Mouse (Mus musculus) monocyte, adult 2 months (primary cell): ENCODE results near the gene D630045J12Rik.

Experiments used
- DNase-seq, 2 experiments: peaks; one replicate each; pipeline ENCODE4 v3.0.0; 2022; ENCODE audit warnings: low spot score in 2 of 2, low read depth in 1 of 2

The D630045J12Rik gene

DNA sequence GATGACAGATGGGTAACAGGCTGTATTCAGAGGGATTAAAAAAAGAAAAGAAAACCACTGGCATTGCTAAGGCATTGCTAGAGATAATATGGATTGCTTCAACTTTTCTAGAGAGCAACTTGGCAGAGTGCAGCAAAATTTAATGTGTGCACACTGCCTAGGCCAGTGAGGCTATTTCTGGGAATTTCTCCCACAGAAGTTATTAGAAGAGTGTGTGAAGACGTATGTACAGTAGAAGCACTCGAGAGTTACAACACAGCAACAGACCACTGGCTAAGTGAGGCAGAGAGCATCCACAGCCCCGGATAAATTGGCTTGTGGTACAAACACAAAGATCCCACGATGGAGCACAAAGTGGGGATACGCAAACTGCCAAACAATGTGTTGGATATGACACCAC, 11.0 kb downstream of the D630045J12Rik start:
- no peak for DNase-seq

DNA sequence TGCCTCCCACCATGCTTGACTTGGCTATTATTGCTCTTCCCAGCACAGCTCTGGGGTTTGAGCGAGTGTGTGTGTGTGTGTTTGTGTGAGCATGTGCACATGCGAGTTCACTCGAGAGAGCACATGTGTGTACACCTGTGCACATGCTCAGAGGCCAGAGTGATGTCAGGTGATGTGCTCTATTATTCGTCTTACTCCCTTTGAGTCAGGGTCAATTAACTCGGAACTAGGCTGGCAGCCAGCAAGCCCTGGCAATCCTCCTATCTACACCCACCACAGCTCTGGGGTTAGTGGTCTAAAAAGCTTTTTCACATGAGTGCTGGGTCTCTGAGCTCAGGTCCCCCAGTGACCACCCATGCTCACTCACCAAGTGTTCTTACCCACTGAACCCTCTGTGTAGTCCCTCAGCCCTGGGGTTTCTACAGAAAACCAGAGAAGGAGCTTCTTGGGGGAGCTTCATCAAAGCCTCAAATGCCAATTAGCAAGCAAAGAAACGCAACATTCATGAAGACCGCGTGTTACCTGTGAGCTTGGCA, 11.4 kb downstream of the D630045J12Rik start:
- no peak for DNase-seq

DNA sequence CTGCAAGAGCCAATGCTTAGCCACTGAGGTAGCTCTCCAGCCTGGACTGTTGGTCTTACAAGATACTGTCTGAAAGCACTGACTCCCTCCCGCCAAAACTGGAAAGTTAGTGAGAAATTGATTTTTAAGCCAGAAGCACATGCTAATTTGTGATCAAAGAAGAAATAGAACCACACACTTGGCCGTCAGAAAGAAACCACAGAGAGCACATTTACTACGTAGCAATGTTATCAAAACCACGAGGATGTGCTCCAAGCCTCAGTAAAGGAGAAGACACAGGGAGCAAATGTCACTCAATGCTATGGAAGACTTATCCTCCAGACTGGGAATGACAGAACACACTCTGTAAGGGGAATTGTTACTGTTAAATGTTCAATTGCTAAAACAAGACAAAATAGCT, 12.3 kb downstream of the D630045J12Rik start:
- DNase-seq = no peak

DNA sequence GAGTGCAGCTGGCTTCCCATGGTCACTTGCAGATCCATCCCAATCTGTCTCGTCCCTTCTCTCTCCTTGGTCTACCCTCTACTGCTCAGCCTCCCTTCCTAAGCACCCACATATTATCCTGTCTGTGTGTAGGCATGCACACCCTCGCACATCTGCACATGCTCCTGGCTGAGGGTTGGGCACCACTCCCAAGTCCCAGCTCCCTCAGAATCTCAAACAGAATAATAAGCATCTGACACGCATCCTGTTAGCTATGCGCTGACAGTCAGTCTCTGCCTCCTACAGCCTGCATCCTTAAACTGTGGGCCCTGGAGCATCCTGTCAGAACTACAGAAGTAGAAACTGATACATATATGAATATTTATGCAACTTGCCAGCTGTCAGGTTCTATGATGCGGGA, 13.2 kb downstream of the D630045J12Rik start:
- no peak for DNase-seq

DNA sequence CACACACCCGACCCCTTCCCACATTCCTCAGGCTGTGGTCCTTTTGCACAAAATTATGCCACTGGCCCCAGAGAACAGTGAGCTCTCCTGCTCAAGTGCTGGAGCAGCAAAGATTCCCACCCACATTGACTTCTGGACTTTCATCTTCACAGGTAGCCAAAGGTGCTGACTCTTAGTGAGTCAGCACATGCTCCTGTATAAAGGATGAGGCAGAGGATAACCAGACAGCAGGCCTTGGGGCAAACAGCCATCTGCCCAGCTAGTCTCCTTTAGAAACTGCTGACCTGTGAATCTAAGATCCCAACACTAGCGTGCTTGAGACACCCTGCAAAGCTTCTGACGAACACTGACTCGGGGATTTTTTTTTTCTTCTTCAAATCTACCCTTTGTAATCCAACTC, 15.4 kb downstream of the D630045J12Rik start:
- no peak for DNase-seq

DNA sequence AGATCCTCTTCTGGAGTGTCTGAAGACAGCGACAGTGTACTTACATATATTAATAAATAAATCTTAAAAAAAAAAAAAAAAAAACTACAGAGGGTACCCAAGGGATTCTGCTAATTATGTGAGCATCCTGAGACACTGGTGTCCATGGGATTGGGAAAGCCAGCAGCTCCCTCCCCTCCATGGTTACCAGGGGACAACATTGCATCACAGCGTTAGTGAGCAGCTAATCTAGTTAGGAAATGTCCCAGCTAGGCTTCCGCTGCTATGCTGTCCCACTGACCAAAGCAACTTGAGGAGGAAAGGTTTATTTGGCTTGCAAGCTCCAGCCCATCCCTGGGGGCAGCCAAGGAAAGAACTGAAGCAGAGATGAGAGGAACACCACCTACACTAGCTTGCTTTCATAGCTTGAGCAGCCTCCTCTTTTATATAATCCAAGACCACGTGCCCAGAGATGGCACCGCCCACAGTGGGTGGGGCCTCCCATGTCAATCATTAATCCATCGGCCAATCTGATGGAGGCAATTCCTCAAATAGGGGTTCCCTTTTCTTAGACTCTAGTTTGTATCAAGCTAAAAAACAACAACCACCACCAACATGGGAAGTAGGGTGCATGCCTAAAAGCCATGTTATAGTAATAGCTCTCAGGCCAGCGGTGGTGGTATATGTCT, 17.7 kb downstream of the D630045J12Rik start:
- no peak for DNase-seq

DNA sequence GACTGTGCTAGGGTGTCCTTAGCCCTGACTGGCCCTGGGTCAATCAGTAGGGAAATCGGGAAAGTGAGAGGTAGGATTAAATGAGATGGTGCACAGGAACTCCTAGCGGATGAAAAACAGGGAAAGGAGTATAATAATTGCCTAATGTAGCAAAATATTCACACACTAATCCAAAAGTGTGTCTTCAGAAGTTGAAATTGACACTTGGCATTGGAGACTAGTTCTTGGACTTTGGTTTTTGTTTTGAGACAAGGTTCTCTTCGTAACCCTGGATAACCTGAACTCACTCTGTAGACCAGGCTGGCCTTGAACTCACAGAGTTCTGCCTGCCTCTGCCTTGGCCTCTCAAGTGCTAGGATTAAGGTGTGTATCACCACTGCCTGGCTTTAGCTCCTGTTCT, 20.0 kb downstream of the D630045J12Rik start:
- no peak for DNase-seq

DNA sequence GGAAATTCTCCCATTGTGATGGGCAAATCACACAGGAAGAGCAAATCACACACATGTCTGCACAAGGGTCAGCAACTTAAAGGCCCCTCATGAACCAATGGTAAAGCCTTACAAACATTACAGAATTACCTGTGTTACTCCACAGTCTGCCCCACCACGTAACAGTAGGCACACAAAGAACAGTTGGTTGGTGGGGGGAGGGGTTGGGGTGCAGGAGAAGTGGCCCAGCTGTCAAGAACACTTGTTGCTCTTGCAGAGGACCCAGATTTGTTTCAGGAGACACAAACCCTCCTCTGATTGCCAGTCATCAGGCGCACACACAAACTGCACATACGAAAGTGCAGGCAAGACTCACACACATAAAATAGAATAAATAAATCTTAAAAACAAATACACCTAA, 20.9 kb downstream of the D630045J12Rik start:
- DNase-seq = no peak

DNA sequence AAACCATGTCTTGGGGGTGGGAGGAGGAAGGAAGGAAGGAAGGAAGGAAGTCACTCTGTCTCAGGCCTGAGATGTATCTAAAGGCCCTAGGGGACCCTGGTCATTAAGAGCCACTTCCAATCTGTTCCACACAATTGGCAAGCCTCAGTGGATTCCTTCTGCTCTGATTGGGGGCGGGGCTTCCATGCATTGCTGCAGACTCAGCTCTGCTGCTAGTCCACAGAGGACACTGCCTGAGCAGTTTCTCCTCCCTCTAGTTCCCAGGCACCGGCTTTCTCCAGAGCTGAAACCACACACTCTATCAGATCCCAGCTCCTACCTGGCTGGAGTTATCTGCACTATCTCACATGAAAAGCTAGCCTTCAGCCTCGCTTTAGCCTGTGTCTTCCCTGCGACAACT, 21.8 kb downstream of the D630045J12Rik start:
- DNase-seq = no peak

DNA sequence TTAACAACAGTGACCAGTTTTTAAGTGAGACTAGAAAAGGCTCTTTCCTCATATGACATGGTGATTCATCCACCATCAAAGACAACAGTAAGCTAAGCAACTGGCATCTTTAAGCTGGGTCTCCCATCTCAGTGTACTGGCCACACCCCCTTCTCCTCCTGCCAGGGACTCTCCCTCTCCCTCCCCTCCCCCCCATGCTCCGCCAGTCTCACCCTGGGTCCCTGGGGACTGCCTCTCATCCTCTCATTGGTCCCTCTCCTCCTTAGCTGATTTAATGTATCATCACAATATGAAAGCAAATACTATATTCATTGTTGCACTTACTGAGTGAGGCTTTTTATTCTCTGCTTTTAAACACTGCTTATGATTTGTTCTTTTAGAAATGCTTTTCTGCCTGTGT, 29.7 kb downstream of the D630045J12Rik start:
- no peak for DNase-seq

DNA sequence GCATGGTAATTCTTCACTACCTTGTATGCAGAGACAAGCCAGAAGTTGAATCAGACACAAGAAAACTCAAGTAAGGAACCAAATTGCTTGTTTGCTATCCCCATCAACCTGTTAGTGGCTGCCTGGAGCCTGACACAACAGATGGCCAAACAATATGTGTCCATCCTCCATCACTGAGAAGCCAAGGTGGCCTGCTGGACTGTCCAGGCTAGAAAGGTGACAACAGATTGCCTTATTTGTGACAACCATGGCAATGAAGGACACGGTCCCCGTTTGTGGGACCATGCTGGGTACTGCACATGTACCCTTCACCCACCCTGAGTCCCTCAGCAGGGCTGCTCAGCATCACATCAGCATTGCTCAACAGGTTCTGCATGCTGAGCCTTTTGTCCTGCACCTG, 34.5 kb downstream of the D630045J12Rik start:
- no peak for DNase-seq

DNA sequence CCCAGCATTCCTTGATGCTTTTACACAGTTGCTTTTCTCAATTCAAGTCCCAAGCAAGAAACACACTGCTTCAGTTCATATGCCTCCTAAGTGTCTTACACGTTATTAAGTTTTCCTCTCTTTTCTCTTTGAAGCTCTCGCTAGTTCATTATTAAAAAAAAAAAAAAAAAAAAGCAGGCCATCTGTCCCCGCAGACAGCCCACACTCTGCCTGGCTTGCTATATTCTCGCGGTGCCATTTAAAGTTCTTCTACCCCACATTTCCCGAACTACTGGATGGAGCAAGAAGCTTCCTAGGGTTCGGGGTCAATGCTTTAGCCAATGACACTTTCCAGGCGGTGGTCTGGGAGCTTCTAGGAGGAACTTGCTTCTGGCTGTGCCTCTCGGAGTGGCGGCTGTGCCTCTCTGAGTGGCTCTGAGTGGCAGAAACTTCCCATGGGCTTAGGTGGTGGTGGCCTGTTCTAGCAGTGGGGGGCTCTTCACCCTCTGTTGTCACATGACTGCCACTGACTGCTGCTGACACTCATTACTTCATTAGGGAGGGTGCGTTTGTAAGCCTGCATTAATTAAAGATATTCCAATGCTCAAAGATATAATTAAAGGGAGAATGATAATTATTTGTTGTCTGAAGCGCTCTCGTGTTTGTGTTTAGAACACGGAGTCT, 38.2 kb downstream of the D630045J12Rik start:
- DNase-seq = no peak

DNA sequence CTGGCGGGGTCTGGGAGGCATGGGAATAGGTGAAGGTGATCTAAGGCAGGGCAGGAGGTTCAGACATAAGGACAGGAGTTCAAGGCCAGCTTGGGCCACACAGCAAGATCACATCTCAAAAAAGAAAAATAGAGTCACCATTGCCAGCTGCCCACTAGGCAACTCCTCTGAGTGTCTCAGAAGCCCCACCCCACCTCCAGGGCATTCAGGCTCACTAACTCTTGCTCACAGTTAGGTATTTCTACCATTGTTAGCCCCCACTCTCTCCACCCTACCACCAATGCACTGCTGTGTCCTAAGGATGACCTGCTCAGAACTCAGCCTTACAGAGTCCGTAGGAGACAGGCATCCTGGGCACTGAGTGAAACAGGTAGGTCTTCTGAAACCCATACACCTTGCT, 46.2 kb downstream of the D630045J12Rik start:
- DNase-seq = no peak

DNA sequence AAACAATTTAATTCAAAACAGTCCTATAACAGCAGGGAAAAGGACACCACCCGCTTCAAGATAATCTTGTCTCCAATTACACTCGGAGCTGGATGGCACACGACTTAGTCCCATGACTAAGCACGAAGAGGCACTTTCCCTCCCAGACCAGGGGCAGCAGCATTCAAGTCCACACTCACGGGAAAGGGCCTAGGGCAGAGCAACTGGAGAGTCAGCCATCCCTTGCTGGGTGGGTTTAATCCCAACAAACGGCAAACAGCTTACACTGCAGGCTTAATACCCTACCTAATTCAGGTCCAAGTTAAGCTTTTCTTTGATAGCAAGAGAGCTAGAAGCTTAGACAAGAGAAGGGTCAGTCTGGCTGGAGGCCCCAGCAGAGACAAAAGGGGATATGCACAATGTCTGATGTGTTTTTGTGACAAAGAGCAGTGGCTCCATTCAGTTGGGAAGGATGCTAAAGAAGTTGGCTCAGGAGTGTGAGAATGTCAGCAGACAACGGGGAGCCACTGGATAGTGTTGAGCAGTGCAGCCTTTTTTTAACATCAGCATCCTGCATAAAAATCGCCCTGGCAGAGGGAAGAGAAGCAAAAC, 46.8 kb downstream of the D630045J12Rik start:
- no peak for DNase-seq

DNA sequence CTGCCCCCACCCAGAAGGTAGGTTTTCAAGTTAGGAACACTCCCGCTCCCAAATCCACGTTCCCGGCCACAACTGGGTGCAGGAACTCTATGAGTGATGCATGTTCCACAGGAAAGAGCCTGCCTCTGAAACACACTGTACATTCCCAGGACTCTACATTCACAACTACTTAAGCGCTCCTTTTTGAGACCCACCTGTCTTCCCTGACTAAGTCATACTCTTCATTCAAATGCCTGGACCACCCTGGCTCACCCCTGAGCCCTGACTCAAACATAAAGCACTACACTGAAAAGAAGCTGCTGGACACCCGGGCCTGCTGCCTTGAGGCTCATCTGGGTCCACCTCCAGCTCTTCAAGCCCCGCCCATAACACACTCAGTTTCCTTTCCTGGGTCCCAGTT, 48.4 kb downstream of the D630045J12Rik start:
- no peak for DNase-seq

DNA sequence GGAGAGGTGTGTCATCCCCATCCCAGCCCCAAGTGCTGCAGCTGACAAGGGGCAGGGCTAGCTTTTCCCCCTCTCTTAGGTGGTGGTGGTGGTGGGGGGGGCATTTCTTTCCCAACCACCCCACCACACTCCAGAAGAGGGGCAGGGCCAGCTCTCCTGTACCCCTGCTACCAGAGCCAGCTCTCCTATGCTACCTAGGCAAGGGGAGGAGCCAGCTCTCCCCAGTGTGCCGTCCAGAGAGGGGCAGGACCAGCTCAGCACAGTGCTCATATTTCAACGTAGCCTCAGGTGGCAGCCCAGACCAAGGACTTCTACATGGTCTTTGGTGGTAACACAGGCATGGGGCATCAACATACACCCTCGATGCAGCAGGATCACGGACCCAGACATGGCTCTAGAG, 50.0 kb downstream of the D630045J12Rik start:
- no peak for DNase-seq

DNA sequence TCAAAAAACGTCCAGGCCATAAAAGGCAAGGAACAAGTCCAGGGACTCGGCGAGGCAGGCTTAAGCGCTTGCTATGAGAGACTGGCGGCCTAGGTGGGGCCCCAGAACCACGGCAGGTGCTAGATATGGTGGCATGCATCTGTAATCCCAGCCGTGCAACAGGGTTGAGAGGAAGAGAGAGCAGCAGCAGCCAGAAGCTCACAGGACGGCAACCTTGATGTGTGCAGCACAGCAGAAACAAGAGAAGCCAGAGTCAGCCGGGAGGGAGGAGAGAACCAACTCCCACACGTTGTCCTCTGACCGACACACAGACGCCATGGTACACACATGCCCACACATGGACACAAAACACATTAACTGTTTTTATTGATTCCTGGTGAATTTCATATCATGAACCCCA, 51.0 kb downstream of the D630045J12Rik start:
- no peak for DNase-seq

DNA sequence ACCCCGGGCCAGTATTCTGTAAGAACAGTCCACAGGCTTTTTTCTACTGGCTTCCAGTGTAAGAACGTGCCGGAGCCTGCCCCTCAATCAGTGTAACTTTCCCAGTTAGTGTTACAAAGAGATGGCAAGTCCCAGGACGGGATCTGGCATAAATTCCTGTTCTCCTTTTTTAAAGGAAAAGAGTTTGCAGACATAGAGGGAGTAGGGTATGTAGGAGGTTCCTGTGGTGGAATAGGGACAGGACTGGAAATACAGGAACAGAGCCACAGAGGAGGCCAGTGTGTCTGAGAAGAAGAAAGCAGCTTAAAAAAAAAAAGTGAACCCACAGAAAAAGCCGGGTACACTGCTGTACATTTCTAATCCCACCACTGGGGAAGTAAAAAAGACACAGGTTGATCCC, 52.3 kb downstream of the D630045J12Rik start:
- no peak for DNase-seq

DNA sequence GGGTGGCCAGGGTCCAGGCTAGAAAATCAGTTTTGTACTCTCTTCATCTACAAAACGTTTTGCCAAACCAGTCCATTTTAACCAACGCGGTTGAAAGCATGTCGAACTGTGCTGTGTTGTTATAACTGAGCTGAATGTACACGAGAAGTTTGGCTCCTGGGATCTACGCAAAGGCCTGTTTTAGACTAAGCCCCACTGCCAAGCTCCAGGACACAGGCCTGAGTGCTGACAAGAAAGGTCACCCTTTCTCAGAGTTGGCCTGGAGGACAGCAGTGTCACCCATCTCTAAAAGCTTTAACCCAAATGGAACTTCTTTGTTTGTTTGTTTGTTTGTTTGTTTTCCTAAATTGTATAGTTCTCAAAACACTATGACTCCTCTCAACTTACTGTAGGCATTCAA, 54.2 kb downstream of the D630045J12Rik start:
- DNase-seq = no peak

DNA sequence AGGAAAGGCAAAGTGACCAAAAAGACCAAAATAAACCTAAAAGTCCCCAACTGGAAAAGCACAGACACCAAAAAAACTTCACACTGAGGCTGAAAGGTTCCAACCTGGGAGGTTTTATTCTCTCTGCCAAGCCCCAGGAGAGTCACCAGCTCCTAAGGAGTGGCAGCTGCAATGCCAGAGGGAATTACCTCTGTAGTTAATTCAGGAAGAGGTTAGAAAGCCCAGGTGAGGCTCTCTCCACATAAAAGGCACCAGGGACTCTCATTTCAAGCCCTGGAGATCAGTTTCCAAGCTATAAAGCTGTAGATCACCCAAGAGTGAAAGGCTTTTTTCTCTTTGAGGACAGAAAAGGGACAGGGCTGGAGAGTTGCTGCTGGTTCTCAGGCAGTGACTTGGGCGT, 55.1 kb downstream of the D630045J12Rik start:
- no peak for DNase-seq

DNA sequence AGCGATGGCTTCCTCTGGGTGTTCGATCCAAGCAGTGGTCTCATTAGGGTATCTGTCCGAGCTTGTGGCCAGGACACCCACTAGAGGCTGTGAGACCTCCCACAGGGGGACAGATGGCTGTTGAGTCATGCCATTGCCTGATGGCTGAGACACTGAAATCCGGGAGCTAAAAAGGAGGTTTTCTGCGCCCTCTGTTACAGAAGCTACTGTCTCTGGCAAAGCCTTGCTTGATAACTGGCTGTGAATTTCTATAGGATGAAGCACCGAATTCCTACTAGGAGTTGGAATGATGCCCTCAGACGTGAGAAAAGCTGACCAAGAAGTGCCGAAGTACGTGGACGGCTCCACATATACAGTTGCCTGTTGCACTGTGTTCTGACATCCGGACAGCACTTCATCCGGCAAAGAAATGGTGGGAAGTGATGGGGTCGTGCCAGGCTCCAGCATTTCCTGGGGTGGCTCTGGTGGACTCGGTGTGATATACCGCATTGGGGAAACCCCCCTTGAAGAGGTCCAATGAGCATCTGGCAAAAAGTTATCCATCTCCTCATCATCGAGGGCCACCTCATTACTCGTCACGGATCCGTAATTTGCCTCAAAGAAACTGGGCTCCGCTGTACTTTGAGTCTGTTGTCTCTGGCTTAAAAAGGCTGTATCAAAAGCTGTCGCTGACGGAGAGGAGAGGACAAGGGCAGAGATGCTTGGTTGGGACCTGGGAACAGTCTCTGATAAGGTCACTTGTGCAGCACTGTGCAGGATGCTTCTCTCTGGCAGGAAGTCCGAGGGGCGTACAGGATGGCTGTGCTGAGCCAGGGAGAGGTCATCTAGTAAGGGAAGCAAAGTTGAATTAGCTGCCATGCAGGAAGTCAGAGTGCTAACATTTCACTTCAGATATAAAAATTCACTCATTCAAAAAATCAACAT, 57.3 kb downstream of the D630045J12Rik start:
- DNase-seq = no peak
